Mouse (Mus musculus) right cerebral cortex, postnatal 25 days (tissue): ENCODE data around the gene Tacc3.
A peak's percentile ranks its signal among the peaks of the same experiment; 100 is the strongest.

ENCODE experiments used
- DNase-seq: peaks from one replicate; pipeline ENCODE4 v3.0.0; 2022

Tacc3 gene

GRCm38 (mm10) chr5:33696430-33696829 is 38.5 kb downstream of the Tacc3 start:
- DNase-seq: no peak

GRCm38 (mm10) chr5:33697534-33697933 is 39.6 kb downstream of the Tacc3 start:
- no peak for DNase-seq

GRCm38 (mm10) chr5:33697947-33698512 is 40.1 kb downstream of the Tacc3 start:
- no peak for DNase-seq

- no peak for DNase-seq
Observed at GRCm38 (mm10) chr5:33698669-33699068, 40.7 kb downstream of the Tacc3 start.

GRCm38 (mm10) chr5:33700010-33700409 is 42.1 kb downstream of the Tacc3 start:
- no peak for DNase-seq

- no peak for DNase-seq
Observed at GRCm38 (mm10) chr5:33701832-33702231, 43.9 kb downstream of the Tacc3 start.

- no peak for DNase-seq
Observed at GRCm38 (mm10) chr5:33703999-33704398, 46.1 kb downstream of the Tacc3 start.

- peak; percentile 39 for DNase-seq
Observed at GRCm38 (mm10) chr5:33704945-33705611, 47.1 kb downstream of the Tacc3 start.

- DNase-seq: no peak
Observed at GRCm38 (mm10) chr5:33705612-33706349, 47.9 kb downstream of the Tacc3 start.

GRCm38 (mm10) chr5:33706350-33706629 is 48.4 kb downstream of the Tacc3 start:
- no peak for DNase-seq

- DNase-seq: no peak
Observed at GRCm38 (mm10) chr5:33707163-33707562, 49.2 kb downstream of the Tacc3 start.

- no peak for DNase-seq
Observed at GRCm38 (mm10) chr5:33709037-33709436, 51.1 kb downstream of the Tacc3 start.

GRCm38 (mm10) chr5:33712550-33712949 is 54.6 kb downstream of the Tacc3 start:
- no peak for DNase-seq

GRCm38 (mm10) chr5:33715182-33715581 is 57.3 kb downstream of the Tacc3 start:
- no peak for DNase-seq

GRCm38 (mm10) chr5:33716467-33716866 is 58.5 kb downstream of the Tacc3 start:
- no peak for DNase-seq

GRCm38 (mm10) chr5:33718460-33718859 is 60.5 kb downstream of the Tacc3 start:
- DNase-seq: no peak

GRCm38 (mm10) chr5:33720852-33721490 is 63.0 kb downstream of the Tacc3 start:
- DNase-seq: no peak

- DNase-seq: no peak
Observed at GRCm38 (mm10) chr5:33721541-33722265, 63.8 kb downstream of the Tacc3 start, which contains the start of gene Fgfr3. TSS of gene Fgfr3 (plus strand) at chr5:33721674.

GRCm38 (mm10) chr5:33722266-33723018 is 64.5 kb downstream of the Tacc3 start:
- DNase-seq: no peak

- DNase-seq: no peak
Observed at GRCm38 (mm10) chr5:33723019-33723640, 65.2 kb downstream of the Tacc3 start.

- no peak for DNase-seq
Observed at GRCm38 (mm10) chr5:33723641-33724465, 65.9 kb downstream of the Tacc3 start.
